Mouse (Mus musculus): ENCODE data around the gene Hunk.

DNA sequence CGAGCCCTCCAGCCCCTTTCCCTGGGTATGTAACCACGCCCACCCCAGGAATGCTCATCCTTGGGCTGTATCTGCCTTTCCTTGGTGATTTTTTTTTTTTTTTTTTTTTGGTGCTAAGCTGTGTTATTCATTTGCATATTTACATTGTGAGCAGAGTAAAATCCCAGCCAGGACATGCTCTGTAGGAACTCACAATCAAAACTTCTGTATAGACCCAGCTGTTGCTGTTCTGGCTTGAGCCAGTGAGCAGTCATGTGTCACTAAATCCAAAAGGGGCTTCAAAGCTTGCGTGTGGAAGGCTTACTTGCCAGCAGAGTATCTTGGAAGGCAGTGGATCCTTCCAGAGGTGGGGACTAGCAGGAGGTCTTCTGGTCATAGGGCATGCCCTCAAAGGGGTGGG is 159.7 kb downstream of the Hunk start:
- TF ChIP-seq CTCF (IDR thresholded peaks at IDR 0.05; ENCODE audit: extremely low read depth, insufficient read length, insufficient replicate concordance, low read depth, low read length) (no peak), POLR2A (IDR thresholded peaks at IDR 0.05; ENCODE audit: low read depth, low read length) (no peak)

All from small intestine, adult 2 months (tissue).